Mouse (Mus musculus): ENCODE measurements at regions not wholly inside any gene's neighbourhood (a gene's known extent, or its start where the extent isn't known, plus 50 kb on each side); places are given as distances from the start of the nearest gene placed in this dataset.

DNA sequence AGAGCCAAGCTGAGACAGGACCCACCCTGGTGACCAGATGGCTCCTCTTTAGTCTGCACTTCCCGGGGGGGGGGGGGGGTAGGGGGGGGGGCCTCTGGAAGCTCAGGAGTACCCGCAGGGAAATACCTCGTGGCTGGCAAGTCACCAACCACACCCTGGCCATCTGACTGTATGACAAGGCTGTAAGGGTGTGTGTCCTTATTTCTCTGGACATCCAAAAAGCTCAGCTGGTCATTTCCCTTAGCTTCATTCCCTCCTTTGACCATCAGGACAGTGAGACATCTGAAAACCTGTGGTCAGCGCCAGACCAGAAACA lies 329.9 kb upstream of the Jarid2 start:
- DNase-seq (ENCODE audit: low read depth): no peak

DNA sequence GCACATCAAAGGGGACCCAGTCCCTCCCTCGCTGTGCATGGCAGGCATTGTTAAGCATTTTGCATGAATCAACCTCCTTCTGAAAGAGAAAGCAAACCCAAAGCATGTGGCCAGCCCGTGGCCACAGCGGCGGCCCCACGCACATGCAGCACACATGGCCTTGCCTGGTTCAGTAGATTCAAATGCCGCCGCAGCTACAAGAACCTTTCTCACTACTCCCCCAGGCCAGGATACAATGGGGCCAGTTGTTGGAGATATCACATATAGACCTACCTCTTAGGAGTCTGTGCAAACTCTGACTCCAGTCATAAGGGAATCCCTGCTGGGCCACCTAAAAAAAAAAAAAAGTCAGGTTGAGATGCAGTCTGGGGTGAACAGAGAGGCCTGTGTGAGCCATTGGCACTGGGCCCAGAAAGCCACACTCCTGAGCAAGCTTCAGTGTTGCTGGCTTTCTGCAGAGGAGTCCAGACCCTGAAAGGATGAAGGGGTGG lies 329.4 kb upstream of the Jarid2 start:
- no peak for DNase-seq (ENCODE audit: low read depth)

DNA sequence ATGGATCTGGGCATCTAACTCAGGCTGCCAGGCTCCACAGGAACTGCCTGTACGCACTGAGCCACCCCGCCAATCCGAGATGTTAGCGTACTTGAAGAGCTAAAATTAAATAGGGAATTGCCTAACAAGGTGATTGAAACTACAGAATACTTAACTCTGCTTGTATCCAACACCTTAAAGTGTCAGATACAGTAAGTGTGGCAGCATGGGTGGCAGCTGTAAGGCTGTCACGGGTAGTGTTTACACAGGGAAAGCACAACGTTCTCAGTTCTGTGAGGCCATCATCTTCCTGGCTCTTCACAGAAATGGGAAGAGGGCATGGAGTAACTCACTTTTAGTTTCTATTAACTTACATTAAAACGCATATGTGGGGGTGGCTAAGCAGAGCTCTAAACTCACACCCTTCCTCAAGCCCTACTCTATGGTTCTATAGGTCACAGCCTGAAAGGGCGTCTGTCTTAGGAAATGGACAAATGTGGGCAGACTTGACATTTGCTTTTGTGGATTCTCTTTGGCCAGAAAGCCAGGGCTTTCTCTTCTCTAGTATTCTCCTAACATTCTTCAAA lies 325.2 kb upstream of the Jarid2 start:
- DNase-seq (ENCODE audit: low read depth): no peak

DNA sequence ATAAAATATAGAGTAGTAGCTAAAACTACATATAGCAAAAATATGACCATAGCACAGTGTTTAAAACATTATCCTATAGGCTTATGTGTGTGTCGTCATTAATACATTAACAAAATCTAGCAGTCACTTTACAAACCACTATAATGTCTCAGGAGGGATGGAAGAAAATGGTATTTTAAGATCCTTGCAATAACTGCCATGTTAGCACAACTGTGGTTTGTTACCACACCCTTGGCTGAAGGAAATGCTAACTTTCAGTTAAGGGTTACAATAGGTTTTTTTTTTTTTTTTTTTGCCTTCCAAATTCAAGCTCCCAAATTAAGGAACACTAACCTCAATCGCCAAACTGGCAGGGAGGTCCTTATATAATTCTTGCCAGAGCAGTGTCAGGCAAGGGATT lies 322.0 kb upstream of the Jarid2 start:
- DNase-seq (ENCODE audit: low read depth): no peak

DNA sequence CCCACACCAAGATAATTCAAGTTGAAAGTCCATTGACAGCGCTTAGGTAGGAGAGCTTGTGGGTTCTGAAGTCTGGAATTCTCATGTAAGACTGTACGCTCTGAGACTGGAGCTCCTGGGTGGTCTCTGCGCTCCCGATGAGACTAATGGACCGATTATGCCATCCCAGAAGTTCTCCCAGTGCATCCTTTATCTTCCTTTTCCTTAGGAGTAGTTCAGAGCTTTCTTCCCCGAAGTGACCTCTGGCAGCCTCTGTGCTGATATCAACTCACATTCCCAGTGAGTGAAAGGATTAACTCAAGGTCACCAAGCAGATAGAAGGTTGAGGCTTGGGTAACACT lies 320.7 kb upstream of the Jarid2 start:
- no peak for DNase-seq (ENCODE audit: low read depth)

DNA sequence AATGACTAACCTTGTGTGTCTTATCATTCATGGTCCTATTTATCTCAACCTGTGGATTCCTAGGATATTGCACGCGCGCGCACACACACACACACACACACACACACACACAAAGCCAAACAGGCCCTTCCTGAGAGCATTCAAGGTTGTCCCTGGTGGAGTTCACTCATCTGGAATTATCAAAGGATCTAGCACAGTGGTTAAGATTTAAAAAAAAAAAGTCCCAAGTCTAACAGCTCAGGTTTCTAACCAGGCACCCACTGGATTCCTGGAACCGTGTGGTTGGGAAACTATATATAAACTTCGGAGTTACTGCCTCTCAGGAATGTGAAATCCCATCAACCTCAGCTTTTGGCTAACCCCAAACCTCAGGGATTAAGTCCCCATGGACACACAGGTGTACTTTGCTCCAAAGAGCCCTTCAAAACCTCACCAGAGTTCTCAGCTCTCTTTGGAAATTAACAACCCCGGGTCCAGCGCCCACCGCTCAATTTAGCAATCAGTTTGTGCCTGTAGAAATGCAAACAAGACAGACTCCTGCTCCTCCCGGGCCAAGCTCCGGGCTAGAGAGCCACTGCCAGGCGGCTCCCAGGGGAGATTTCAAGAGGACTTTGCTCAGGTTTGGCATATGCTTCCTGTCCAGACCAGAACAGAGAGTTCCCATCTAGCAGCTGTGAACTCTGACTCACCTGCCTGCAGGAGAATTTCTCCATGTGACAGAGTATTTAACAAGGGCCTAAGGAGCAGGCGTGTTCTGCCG lies 320.1 kb upstream of the Jarid2 start:
- DNase-seq (ENCODE audit: low read depth): no peak

DNA sequence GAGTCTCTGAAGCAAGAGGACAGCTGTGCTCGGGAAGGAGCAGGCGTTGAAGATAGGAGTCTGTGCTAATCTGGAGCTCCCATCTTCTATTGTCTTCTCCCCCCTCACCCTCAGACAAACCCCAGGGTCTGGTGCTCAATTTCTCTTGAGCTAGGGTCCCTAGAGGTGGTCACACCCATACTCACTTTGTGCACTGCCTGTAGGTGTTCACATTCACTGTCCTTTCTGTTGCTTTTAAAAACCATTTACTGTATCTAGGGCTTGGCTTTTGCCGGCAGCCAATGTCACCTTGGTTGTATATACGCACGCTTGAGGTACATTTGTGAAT lies 319.6 kb upstream of the Jarid2 start:
- no peak for DNase-seq (ENCODE audit: low read depth)

DNA sequence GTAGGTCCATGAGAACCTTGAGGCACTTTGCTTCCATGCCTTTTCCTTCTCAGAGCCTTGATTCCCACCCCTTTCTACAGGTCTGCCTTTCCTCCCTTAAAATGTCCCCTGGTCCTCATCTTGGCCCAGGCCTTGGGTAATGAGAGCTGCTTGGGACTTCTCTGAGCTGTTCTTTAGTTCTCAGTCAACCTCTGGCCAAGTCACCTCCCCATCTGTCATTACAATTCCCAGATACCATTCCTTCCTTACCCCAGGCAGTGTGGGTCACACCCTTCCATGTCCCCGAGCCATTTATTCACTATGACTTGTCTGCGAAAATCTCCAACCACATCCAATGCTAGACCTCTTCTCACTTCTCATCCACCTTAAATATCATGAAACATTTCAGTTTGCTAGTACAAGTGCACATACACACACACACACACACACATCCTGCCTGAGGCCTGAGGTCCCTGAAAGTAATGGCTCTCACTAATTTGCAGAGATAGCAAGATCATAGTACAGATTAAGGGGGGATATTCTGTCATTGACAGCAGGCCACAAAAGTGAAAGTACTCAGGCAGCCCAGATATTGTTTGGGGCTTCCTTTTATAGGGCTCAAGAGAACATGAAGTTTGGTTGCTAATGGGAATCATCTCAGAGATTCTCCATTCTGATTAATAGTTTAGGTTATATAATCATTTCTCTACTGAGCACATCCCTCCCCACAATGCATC lies 317.3 kb upstream of the Jarid2 start:
- no peak for DNase-seq (ENCODE audit: low read depth)

DNA sequence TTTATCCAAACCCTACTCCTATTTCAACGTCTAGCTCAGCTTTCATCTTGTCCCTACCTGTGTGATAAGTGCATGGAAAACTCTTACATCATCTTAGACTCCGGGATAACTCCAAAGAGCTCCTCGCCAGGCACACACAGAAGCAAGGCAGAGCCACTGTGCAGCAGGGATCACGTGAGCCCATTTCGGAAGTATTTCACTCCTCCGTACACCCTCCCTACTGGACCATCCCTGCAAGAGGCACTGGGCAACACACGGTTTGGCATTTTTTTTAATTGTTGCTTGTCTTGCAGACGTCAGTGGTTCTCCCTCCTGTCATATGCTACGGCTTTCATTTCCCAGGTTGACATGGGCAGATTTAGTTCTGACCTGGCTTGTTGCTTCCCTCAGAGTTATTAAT lies 316.0 kb upstream of the Jarid2 start:
- DNase-seq (ENCODE audit: low read depth): no peak

DNA sequence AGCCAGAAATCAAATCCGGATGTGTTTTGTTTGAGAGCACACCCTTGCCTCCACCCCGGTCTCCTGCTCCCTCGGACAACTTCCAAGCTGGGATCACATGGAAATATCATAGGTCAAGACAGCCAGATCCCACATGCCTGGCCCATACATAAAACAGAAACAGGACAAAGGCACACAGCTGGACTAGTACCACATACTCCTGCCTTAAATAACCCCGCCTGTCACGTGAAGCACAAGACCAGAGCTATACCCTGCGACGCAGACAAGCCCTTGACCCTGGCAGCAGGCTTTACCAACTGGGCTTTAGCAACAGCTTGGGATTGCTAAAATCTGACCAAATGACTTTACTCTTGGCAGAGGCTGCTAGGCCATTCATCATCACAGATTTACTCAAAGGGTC lies 313.3 kb upstream of the Jarid2 start:
- DNase-seq (ENCODE audit: low read depth): no peak

DNA sequence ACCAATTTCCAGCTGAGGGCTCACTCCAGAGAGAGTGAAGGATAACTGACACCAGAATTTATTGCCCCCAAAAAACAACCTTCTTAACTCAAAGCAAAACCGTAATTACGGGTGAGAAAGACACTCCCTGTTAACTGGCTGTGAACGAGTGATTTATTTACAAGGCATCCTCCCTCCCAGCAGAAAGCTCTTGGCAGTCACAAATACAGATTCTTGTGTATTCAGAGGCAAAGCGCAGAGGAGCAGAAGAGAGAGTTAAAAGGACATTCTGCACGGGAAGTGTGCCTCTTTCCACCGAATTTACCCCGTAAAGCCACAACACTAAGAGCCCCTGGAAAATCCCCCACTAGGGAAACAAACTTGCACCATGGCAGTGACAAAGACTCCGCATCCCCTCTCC lies 312.3 kb upstream of the Jarid2 start:
- DNase-seq (ENCODE audit: low read depth): peak; percentile 49

DNA sequence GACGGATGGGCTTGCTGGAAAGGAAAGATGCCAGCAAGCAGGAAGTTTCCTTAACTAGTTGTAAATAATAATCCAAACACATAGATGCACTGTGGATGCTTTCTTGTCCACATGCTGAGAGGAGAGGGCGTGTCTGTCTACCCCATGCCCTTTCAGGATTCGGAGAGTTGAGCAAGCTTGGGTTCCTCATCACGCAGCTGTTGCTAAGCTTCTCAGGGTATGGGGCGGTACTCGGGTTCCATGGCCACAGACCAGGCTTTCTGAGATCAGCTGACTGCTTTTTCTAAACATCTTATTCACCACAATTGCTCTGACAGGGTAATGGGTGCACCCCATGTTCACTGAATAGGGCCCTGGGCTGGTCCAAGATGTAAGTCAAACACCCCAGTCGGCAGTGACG lies 310.2 kb upstream of the Jarid2 start:
- DNase-seq (ENCODE audit: low read depth): no peak

DNA sequence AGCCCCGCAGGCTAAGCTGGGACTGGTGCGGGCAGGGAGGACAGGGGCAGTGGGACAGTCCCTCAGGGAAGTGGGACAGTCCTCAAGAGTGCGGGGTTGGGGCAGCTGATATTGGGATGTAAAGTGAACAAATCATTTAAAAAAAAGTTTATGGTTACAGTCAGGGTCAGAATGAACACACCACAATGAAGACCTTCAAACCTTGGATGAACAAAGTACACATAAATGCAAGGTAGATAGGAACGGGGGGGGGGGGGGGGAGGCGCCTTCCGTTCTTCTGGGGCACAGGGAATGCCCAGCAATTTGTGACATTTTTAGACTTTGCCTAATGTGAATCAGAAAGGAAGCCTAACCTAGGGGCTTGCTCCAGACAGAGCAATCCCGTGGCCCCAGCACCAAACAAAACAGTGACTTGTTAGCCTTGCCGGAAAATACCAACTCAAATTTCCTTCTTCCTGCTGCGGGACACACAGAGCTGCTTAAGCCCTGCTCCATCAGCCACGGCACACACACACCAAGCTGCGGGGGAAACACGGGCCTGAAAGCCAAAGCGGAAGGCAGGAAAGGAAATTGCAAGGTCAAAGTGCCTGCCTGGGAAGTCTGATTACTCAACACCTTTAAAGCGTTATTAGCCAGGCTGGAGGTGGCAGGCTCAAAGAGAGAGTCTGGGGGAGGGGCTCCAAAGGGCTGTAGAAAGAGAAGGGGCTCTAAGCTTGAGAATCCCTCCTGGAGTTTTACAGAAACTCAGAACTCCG lies 309.6 kb upstream of the Jarid2 start:
- peak; percentile 49 for DNase-seq (ENCODE audit: low read depth)

DNA sequence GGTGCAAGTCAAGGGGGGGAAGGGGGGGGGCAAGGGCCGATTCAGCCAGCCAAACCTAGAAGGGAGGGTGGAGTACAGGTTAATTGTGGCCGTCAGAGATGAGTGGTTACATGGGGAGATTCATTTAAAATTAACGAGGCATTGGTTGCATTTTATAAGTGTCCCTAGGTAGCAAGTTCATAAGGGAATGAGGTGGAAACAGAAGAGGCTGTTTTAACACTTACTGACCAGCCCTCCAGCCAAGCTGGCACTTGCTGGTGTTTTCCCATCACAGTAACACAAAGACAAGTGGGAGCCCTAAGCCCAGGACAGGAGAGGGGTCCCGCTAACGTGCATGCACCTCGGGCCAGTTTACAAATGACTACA lies 309.1 kb upstream of the Jarid2 start:
- DNase-seq (ENCODE audit: low read depth): no peak

DNA sequence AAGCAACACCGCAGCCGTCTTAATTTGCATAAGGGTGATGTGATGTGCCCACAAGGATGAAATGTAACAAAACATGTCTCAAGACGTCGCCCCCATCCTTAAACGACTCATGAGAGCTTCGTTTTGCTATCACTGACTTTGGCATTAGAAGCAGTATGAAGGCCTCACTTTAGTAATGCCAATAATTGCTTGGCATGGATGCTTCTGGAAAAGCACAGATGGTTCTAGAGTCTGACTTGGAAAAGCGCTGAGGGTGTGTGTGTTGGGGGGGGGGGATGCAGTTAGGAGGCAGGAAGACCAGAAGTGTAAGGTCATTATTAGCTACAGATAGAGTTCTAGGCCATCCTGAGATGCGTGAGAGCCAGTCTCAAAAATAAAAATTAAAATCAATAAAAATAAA lies 308.3 kb upstream of the Jarid2 start:
- DNase-seq (ENCODE audit: low read depth): no peak

DNA sequence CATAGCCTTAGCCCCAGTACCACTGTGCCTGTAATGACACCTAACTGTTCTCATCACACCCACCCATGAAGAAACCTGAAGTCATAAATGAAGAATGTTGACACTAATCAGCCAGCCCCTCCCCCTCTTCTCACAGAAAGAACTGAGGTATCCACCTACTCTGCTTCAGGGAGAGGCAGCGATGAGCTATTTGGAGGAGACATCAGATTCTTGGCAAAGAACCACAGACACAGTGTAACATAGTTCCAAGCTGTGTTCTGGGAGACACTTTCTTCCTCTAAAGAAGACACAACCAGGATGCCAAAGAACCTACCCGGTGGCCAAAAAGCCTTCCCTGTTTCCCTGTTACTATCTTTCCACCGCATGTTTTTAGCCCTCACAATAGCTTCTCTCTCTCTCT lies 307.8 kb upstream of the Jarid2 start:
- no peak for DNase-seq (ENCODE audit: low read depth)

DNA sequence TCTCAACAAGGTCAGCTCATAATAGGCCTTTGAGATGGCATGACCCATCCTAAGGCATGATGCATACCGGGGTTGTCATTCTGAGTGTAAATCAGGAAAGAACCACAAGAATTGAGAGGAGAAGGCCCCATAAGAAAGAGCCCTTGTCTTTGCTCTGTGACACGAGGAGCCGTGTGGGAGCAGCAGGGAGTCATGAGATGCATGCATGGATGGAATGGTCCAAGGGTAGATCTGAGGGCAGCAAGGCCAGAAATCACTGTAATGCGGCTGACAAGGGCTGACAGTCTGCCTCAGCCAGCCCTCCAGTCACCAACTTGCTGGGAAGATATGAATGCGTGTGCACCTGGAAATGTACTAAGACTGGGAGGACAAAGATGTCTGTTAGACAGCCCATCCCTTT lies 307.4 kb upstream of the Jarid2 start:
- no peak for DNase-seq (ENCODE audit: low read depth)

DNA sequence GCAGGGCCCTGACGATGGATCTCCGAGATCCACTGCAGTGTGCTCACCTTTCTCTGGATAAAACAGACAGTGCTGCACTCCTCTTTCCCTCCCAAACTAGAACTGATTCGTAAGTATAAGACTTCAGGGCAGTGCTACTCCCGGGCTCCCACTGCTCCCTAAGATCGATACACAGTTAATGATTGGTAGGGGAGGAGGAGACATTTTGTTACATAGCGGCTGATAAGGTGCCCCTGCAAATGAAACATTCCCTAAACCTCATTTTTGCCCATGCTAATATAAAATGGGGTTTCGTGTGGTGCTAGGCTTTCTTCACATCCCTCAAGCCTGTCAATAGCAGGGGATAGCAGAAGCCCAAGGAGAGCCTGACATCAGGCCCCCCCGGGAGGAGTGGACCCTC lies 298.8 kb upstream of the Jarid2 start:
- no peak for DNase-seq (ENCODE audit: low read depth)

DNA sequence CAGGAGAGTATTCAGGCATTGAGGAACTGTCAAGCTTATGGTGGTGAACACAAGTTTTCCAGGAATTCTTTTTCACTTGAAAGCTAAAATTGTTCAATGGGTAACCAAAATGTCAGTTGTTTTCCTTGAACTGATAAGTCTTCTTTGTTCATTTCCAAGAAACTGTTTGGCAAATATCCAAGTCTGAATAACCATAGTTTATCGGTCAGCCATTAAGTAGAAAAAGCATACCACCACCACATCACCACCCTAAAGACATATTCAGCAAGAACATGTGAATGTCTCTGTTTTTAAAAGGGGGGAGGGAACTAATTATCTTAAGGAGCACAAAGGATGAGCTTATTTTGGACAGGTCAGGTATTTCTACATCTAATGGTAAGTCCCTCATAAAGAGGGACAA lies 291.6 kb upstream of the Jarid2 start:
- no peak for DNase-seq (ENCODE audit: low read depth)

DNA sequence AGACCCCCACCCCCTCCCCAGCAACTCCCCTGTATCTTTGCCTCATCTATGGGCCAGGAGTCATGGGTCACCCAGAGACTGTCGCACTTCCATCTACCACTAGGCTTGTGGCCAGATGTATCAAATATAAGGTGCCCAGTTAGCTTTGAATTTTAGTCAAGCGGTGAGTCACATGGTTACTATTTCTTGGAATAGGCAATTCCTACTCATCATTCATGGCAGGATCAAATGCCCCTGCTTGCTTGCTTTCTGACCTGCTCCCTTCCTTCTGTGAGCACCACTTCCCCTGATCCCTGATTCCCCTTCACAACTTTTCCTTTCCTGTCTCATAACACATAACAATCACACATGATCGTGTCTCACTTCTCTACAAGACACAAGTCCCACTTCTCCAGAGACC lies 288.2 kb upstream of the Jarid2 start:
- no peak for DNase-seq (ENCODE audit: low read depth)

DNA sequence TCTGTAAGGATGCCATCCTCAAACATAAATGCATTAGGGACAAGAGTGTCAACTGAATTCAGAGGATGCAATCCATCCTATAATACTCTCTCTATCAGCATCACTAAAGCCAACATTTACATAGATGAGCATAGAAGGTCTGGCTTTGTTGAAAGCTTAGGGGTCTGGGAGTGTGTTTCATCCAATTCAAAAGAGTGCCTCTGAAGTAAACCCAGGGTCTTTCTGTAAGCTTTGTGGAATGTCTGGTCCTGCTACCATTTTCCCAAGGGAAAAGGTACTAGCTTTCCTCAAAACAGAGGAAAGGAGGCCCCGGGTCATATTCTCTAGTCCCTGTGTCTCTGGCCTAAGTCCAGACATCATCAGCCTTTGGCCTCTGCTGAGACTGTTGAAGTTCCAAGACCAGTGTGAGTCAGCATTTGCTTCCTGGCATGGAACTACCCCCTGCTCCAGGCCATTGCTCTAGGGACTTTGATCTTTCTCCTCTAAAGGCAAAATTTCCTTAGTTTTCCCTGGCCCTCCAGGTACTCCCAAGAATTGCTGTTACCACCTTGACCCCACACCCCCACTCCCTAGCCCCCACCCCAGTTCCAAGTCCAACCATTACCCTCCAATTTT lies 280.0 kb upstream of the Jarid2 start:
- no peak for DNase-seq (ENCODE audit: low read depth)

DNA sequence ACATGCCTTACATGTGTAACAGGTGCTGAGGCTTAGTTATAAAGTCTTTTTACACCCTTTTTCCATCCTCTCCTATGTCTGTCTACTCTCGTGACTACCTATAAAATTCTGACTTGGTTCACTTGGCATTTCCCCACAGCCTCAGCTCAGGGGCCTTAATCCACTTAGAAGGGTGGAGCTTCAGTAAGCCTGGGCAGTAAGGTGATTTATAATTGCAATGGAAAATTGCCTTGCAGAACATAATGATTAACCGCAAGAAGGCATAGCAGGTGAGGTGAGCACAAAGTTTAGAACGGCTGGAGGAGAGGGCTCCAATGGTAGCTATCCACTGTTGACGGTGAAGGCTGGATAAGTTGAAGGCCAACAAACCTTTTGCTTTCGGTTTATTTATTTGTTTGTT lies 278.1 kb upstream of the Jarid2 start:
- no peak for DNase-seq (ENCODE audit: low read depth)

DNA sequence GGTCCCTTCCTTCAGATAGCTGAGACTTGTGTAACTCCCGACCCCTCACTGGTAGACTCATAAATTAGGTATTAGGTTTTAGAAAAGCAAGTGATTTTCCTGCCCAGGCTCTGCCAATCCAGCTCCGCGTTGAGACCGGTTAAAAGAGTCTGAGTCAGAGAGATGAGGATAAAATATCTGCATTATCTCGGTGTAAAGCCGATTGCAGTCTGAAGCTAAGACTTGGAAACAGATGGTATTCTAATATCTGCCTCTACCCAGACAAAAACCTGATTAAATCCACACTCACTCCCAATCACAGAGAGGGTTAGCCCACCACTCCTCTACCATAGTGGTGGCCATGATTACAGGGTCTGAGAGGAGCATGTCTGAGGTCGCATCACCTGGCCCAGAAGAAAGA lies 276.1 kb upstream of the Jarid2 start:
- DNase-seq (ENCODE audit: low read depth): no peak

All from induced T-regulatory cell, adult 2 months (primary cell).